Mouse (Mus musculus): ENCODE data around the gene Bcl9. TPM values are rescaled to one million over a fixed set of nuclear protein-coding genes. Genes with fewer than 3 reads are reported as not detected.
A peak's percentile ranks its signal among the peaks of the same experiment; 100 is the strongest.

Bcl9 gene
- total and polyA plus RNA-seq, 2 experiments from 2014 or later: 32.2 to 61.3 TPM

- Histone ChIP-seq H3K36me3 (ENCODE audit: insufficient read depth, low read length) (no peaks in the 10 kb centered on the region), H3K4me1 (ENCODE audit: insufficient read depth, low read length) (no peaks in the 10 kb centered on the region), H3K4me2 (ENCODE audit: low read depth, low read length, poor library complexity, severe bottlenecking) (no peak overlapping the region; the same call in 1 of the 2 replicates), H3K9me3 (ENCODE audit: low read length) (no peaks in the 10 kb centered on the region), H3K27ac (ENCODE audit: low read depth, low read length) (no peak overlapping the region), H3K4me3 (ENCODE audit: low read depth, low read length) (no peak overlapping the region), H3K27me3 (ENCODE audit: insufficient read depth, low read length) (no peaks in the 10 kb centered on the region), H3K9ac (replicated peaks; ENCODE audit: low read length, poor library complexity, severe bottlenecking) (no peak overlapping the region)
- ATAC-seq (ENCODE audit: low FRiP score): no peak
- DNase-seq (ENCODE audit: low spot score): no peak
- no peak for TF ChIP-seq CTCF (IDR thresholded peaks at IDR 0.05)
- 54% methylated on average over 10 of the region's 10 CpGs for WGBS
Measured at GRCm38 (mm10) chr3:97160908-97161307, 136.8 kb downstream of the Bcl9 start.

GRCm38 (mm10) chr3:97159986-97160385 is 137.7 kb downstream of the Bcl9 start:
- no peak for TF ChIP-seq CTCF (IDR thresholded peaks at IDR 0.05)
- ATAC-seq (ENCODE audit: low FRiP score) (no peak), DNase-seq (ENCODE audit: low spot score) (no peak)
- Histone ChIP-seq H3K9ac (replicated peaks; ENCODE audit: low read length, poor library complexity, severe bottlenecking) (no peak overlapping the region), H3K27ac (ENCODE audit: low read depth, low read length) (no peak overlapping the region), H3K4me3 (ENCODE audit: low read depth, low read length) (no peak overlapping the region), H3K27me3 (ENCODE audit: insufficient read depth, low read length) (no peaks in the 10 kb centered on the region), H3K9me3 (ENCODE audit: low read length) (no peaks in the 10 kb centered on the region), H3K36me3 (ENCODE audit: insufficient read depth, low read length) (no peaks in the 10 kb centered on the region), H3K4me2 (ENCODE audit: low read depth, low read length, poor library complexity, severe bottlenecking) (no peak overlapping the region), H3K4me1 (ENCODE audit: insufficient read depth, low read length) (no peaks in the 10 kb centered on the region)
- WGBS: 79% methylated on average over 2 of the region's 2 CpGs

- WGBS: 16% methylated on average over 6 of the region's 6 CpGs
- no peak for ATAC-seq (ENCODE audit: low FRiP score)
Measured at GRCm38 (mm10) chr3:97159509-97159850, 138.2 kb downstream of the Bcl9 start.

GRCm38 (mm10) chr3:97158611-97159508 is 138.9 kb downstream of the Bcl9 start, which contains the start of gene Acp6:
Acp6 (plus strand) TSS chr3:97158777.
- ATAC-seq (ENCODE audit: low FRiP score): peak; percentile 90
- H3K9me3 ChIP-seq (ENCODE audit: low read length): no peaks in the 10 kb centered on the region
- peak within 1 kb of the TSS; percentile 73 for H3K4me2 ChIP-seq (ENCODE audit: low read depth, low read length, poor library complexity, severe bottlenecking)
- H3K27ac ChIP-seq (ENCODE audit: low read depth, low read length): 0 out of 2 replicates have a peak within 1 kb of the TSS, but pooled peaks have one; percentile 32
- peak within 1 kb of the TSS; percentile 54; the same call in 1 of the 2 replicates for H3K9ac ChIP-seq (replicated peaks; ENCODE audit: low read length, poor library complexity, severe bottlenecking)
- under 1% methylated on average over 54 of the region's 54 CpGs for WGBS
- H3K4me1 ChIP-seq (ENCODE audit: insufficient read depth, low read length): no peaks in the 10 kb centered on the region
- TF ChIP-seq CTCF (IDR thresholded peaks at IDR 0.05): no peak
- peak within 1 kb of the TSS; percentile 56 for H3K4me3 ChIP-seq (ENCODE audit: low read depth, low read length)
- no peaks in the 10 kb centered on the region for H3K27me3 ChIP-seq (ENCODE audit: insufficient read depth, low read length)
- H3K36me3 ChIP-seq (ENCODE audit: insufficient read depth, low read length): no peaks in the 10 kb centered on the region
- DNase-seq (ENCODE audit: low spot score): peak; percentile 91

More at GRCm38 (mm10) chr3:97159509-97159850, 138.2 kb downstream of the Bcl9 start:
- Histone ChIP-seq H3K4me3 (ENCODE audit: low read depth, low read length) (peak overlapping the region; percentile 56), H3K4me1 (ENCODE audit: insufficient read depth, low read length) (no peaks in the 10 kb centered on the region), H3K9me3 (ENCODE audit: low read length) (no peaks in the 10 kb centered on the region), H3K9ac (replicated peaks; ENCODE audit: low read length, poor library complexity, severe bottlenecking) (0 out of 2 replicates have a peak overlapping the region, but pooled peaks have one; percentile 54), H3K4me2 (ENCODE audit: low read depth, low read length, poor library complexity, severe bottlenecking) (peak overlapping the region; percentile 73), H3K27ac (ENCODE audit: low read depth, low read length) (no peak overlapping the region), H3K27me3 (ENCODE audit: insufficient read depth, low read length) (no peaks in the 10 kb centered on the region), H3K36me3 (ENCODE audit: insufficient read depth, low read length) (no peaks in the 10 kb centered on the region)
- DNase-seq (ENCODE audit: low spot score): no peak
- TF ChIP-seq CTCF (IDR thresholded peaks at IDR 0.05): no peak

GRCm38 (mm10) chr3:97157958-97158599 is 139.6 kb downstream of the Bcl9 start:
- peak overlapping the region; percentile 42; the same call in 1 of the 2 replicates for H3K9ac ChIP-seq (replicated peaks; ENCODE audit: low read length, poor library complexity, severe bottlenecking)
- H3K4me3 ChIP-seq (ENCODE audit: low read depth, low read length): peak overlapping the region; percentile 56
- no peaks in the 10 kb centered on the region for H3K9me3 ChIP-seq (ENCODE audit: low read length)
- WGBS: under 1% methylated on average over 17 of the region's 17 CpGs
- ATAC-seq (ENCODE audit: low FRiP score): peak; percentile 65
- TF ChIP-seq CTCF (IDR thresholded peaks at IDR 0.05): no peak
- peak; percentile 77 for DNase-seq (ENCODE audit: low spot score)
- peak overlapping the region; percentile 73 for H3K4me2 ChIP-seq (ENCODE audit: low read depth, low read length, poor library complexity, severe bottlenecking)
- no peaks in the 10 kb centered on the region for H3K4me1 ChIP-seq (ENCODE audit: insufficient read depth, low read length)
- H3K27ac ChIP-seq (ENCODE audit: low read depth, low read length): 0 out of 2 replicates have a peak overlapping the region, but pooled peaks have one; percentile 32
- no peaks in the 10 kb centered on the region for H3K27me3 ChIP-seq (ENCODE audit: insufficient read depth, low read length)
- no peaks in the 10 kb centered on the region for H3K36me3 ChIP-seq (ENCODE audit: insufficient read depth, low read length)

Data from midbrain, postnatal 0 days (tissue).